Mouse (Mus musculus): Measurements from ENCODE around the gene Dus1l. TPM values are rescaled to one million over a fixed set of nuclear protein-coding genes. Genes with fewer than 3 reads are reported as not detected.
"Not testable (repeated sequence)": the region's sequence is repeated elsewhere in the genome, so short reads cannot be mapped to it uniquely, and the experiment has no call there.

The Dus1l gene
- total RNA-seq (2021) = 10 to 100 TPM; 39.4 to 42.4 TPM

DNA sequence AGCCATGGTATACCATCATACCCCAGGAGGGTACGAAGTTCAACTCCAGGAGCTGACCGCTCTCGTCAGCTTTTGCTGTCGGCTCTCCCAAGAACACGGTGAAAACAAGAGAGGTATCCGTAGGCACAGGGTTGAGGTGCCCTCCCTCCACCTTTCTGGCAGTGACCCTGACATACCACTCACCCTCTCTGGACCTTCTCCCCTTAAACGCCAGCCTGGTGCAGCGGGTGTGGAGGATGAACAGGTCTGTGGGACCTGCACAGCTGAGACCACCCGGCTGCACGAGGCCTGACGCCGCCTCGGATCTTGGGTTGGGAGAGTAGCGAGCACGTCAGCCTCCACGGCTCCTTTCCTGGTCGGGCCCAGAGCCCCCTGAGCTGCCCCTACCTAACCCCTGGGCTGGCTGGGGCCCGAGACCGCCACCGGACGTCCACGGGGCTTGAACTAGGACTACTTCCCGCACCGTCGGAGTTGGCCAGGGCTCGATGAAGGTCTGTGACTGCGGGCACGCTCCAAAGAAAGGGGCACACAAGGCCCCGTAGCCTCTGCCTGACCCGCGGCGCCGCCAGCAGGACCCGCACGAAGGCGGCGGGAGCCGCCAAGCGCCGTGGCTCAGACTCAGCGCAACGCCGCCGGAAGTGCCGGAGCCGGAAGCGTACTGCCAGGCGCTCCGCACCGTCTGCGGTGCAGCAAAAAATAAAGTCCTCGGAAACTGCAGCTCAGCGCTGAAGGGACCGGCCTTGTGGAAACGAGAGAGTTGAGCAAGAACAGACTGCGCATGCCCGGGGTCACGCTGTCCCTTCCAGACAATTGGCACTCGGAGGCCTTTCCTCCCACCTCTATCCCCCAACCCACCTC is at the start of gene Dus1l:
Gene Dus1l (minus strand): TSS at position 648 of the 858 bp plus-strand sequence.
- peak; percentile 97 to 98 for DNase-seq (ENCODE audit: low spot score in 2 of 2)
- intact Hi-C loops (cut with DNase I) = no loop called here

DNA sequence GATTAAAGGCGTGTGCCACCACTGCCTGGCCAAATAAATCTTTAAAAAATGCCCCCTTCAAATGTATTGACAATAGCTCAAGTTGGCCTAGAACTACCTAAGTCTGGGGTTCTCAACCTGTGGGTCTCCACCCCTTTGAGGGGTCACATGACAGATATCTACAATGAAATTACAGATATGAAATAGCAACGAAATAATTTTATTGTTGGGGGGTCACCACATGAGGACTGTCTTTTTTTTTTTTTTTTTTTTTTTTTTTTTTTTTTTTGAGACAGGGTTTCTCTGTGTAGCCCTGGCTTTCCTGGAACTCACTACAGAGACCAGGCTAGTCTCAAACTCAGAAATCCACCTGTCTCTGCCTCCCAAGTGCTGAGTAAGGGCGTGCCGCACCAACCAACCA is 48.1 kb upstream of the Dus1l start:
- intact Hi-C loops (cut with DNase I) = no loop called here
- DNase-seq (ENCODE audit: low spot score in 2 of 2) = no peak

DNA sequence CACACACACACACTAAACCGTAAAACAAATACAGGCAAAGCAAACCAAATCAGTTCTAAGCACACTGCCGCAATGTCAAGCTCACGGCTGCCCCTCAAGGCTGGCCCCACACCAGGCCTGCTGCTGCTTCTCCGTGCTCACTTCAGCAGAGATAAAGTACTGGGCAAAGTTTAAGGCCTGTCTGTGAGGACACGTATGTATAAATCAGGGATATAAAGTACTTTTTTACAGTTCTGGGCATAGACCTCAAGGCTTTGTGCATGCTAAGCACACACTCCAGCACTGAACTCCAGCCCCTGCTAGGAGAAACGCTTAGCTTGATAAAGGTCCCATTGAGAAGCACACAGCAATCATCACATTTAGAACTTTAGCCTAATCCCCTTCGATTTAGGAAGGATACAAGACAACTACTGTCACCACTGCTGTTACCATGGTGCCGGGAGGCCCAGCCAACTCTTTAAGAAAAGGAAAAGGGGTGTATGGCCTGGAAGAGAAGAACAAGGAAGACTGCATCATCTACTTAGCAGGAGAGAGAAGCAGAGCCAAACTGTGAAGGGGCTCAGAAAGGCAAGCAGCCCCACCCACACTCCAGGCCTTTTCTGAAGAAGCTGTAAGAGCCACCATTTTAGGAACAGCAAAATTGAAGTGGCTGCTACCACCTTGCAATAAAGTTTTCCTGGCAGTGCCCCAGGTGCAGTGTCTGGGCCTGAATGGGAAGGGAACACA is 37.5 kb upstream of the Dus1l start:
- intact Hi-C loops (cut with DNase I) = no loop called here
- DNase-seq (ENCODE audit: low spot score in 2 of 2) = no peak

- DNase-seq (ENCODE audit: low spot score in 2 of 2); intact Hi-C loops (cut with DNase I): not testable (repeated sequence)
Observed at GRCm38 (mm10) chr11:120832962-120833361, 36.8 kb upstream of the Dus1l start.

DNA sequence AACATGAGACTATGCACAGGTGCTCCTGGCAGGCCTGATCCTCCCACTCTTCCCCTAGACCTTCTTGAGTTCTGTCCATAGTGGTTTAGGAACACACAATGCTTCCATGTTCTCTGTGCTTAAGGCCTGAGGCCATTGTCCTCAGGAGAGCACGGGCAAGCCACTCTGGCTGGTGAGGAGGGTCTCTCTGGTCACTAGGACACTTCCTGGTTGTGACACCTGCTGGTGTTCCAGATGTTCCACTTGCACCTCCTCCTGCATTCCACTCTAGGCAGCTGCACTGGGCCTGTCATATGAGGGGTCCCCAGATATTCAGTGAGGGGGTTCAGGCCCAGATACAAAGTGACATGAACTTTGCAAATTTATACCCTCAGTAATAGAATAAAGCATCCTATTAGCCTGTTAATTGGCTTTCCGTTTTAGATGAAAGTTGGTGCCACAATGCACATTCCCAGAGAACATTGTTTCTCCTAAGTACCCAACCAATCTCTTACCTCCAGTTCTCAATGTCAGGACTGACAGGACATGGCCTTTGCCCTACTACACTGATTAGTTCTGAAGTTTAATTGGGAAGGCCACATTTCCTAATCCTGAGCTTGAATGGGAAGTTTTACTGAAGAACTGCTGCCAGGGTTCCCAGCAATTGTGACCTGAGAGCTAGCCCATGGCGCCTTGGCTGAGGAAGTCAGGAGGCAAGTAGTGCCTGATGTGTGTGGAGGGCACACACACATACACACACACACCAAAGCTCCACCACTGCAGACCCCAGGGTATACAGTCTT is 35.6 kb upstream of the Dus1l start:
- intact Hi-C loops (cut with DNase I) = no loop called here
- DNase-seq (ENCODE audit: low spot score in 2 of 2) = no peak

DNA sequence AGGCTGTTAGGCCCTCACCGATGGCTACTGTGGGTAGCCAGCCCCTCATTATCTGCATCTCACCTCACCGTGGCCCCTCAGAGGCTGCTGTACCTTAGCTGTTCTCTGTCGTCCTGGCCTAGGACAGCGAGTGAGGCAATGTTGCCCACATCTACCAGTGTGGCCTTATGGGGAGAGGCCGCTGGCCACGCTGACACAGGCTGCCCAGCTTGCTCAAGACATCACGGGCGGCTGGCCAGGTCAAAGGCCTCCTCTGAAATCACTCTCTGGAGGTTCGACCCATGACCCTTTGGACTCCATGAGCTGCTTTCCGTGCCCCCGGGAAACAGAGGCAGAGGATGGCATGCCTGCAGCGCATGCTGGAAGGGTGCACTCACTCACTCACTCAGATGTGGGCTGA is 34.5 kb upstream of the Dus1l start:
- intact Hi-C loops (cut with DNase I) = no loop called here
- no peak for DNase-seq (ENCODE audit: low spot score in 2 of 2)

GRCm38 (mm10) chr11:120829757-120830532 is 33.7 kb upstream of the Dus1l start:
- intact Hi-C loops (cut with DNase I) = no loop called here
- no peak for DNase-seq (ENCODE audit: low spot score in 2 of 2)

DNA sequence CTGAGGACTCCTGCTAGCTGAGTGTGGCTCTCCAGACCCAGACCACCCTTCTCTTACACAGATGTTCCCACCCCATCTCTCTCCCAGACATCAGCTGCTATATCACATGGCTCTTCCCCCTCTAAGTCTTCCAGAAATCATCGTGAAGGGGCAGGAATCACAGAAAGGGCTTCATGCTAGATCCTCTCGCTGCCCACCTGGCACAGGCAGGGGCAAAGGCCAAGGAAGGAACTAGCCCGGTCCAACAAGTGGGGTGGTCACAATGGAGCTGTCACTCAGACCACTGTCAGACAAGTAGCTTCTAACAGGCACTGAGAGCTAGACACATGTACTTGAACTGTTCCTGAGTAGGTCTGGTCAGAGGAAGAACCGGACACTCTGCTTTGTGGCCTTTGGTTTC is 32.2 kb upstream of the Dus1l start:
- no peak for DNase-seq (ENCODE audit: low spot score in 2 of 2)
- intact Hi-C loops (cut with DNase I) = no loop called here

DNA sequence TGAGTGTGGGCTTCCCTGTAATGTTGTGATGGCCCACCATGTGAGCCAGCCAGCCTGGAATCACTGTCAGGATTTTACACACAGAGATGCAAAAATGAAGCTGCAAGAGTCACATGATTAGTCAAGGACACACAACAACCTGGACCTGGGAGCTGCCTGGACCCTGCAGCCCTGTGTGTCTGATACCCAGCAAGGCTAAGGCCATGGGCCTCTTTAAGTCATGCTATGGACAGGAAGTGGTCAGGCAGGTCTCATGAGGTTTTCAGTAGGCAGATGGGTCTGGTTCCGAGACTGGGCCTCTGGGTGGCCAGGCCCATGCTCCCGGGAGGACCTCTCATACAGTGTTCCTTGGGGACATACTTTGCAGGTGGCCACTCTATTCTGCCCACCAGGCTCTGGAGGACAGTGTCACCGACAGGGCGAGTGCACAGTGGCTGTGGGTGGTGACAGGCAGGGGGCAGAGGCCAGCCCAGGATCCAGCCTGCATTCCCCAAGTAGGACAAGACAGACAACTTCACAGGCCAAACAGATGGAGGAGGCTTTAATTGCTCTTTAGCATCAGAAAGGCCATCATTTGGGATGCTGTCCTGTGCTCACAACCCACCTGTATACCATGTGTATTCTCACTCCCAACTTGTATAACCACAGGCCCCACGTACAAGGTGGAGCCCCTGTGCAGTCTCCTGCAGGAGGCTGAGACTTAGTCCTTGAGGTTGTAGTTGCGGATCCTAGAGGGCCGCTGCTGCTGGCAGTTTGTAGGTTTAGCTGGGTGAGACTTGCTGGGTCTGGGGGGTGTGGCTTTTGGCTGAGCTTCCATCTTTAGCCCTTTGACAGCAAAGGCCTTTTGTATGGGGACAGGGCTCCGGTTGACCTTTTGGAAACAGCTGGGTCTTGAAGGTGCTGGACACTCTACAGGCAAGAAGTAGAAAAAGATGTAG is 30.1 kb upstream of the Dus1l start:
- intact Hi-C loops (cut with DNase I) = no loop called here
- no peak for DNase-seq (ENCODE audit: low spot score in 2 of 2)

- no peak for DNase-seq (ENCODE audit: low spot score in 2 of 2)
- intact Hi-C loops (cut with DNase I) = loop anchor here (2.0 kb wide), 1 partner anchor 41 kb away; the partner anchor contains the start of genes Gps1 and Rfng
Observed at GRCm38 (mm10) chr11:120825289-120825863, 29.2 kb upstream of the Dus1l start.

GRCm38 (mm10) chr11:120824787-120825288 is 28.6 kb upstream of the Dus1l start:
- DNase-seq (ENCODE audit: low spot score in 2 of 2) = no peak
- intact Hi-C loops (cut with DNase I) = loop anchor here (2.0 kb wide), 1 partner anchor 40 kb away; the partner anchor contains the start of genes Gps1 and Rfng

GRCm38 (mm10) chr11:120823956-120824786 is 28.0 kb upstream of the Dus1l start, which contains the start of gene Fasn:
Gene Fasn (minus strand): TSS chr11:120824547.
- peak; percentile 98 to 99 for DNase-seq (ENCODE audit: low spot score in 2 of 2)
- intact Hi-C loops (cut with DNase I) = loop anchor here (2.0 kb wide), 1 partner anchor 39 kb away; the partner anchor contains the start of genes Gps1 and Rfng

DNA sequence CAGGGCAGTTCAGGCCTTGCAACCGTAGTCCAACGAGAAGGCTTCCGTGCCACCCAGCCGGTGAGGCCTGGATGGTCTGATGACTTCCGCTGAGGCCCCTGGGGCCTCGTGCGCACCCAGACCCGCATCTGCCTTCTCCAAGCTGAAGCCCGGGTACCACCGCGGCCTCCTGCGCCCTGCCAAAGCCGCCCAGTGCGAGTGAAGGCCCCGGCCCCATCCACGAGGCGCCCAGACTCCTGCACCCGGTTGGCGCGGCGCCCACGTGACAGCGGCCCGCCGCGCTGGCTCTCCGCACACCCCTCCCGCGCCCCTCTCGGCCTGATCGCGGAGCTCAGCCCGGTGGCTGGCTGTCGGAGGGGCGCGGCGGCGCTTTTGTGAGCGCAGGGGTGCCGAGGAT is 27.3 kb upstream of the Dus1l start:
- no peak for DNase-seq (ENCODE audit: low spot score in 2 of 2)
- intact Hi-C loops (cut with DNase I) = no loop called here

GRCm38 (mm10) chr11:120822831-120823550 is 26.8 kb upstream of the Dus1l start:
- DNase-seq (ENCODE audit: low spot score in 2 of 2) = no peak
- intact Hi-C loops (cut with DNase I) = no loop called here

DNA sequence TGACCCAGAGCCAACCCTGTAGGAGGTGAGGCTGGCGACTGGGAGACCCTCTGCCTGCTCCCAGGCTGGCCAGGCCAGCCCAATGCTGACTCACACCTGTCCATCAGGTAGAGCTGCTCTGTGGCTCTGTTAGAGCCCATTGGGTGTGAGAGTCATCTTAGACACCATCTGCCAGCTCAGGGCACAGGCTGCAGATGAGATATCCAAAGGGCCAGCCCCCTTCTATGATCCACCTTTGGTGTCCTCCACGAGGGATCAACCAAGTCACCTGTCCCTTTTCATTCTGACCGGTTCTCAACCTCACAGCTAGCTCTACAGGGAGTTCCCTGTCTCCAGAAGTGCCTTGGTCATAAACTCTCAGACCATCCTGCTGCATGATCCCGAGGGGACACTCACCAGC is 26.1 kb upstream of the Dus1l start:
- no peak for DNase-seq (ENCODE audit: low spot score in 2 of 2)
- intact Hi-C loops (cut with DNase I) = no loop called here
